Mouse (Mus musculus): ENCODE results near the gene Faah.

GRCm38 (mm10) chr4:115996729-115997128 is 21.0 kb downstream of the Faah start:
- no peak for TF ChIP-seq CTCF (IDR thresholded peaks at IDR 0.05; ENCODE audit: low read depth)
- no peak for TF ChIP-seq EP300 (optimal IDR thresholded peaks at IDR 0.05)
